Mouse (Mus musculus) bone marrow, adult 2 months (tissue): ENCODE measurements at regions not wholly inside any gene's neighbourhood (a gene's known extent, or its start where the extent isn't known, plus 50 kb on each side); places are given as distances from the start of the nearest gene placed in this dataset.

Experiments used
- H3K27ac ChIP-seq: fragments of 200-500 bp; 2 replicates; pipeline ENCODE4 v1.5.1; 2012; ENCODE audit warnings: low read depth, mild to moderate bottlenecking, control low read depth, inconsistent platforms, low read length; ENCODE audit not compliant: control insufficient read depth, poor library complexity, insufficient read depth
- H3K4me1 ChIP-seq: fragments of 200-500 bp; 2 replicates; pipeline ENCODE4 v1.6.1; 2011; ENCODE audit warnings: low read length; ENCODE audit not compliant: control insufficient read depth, insufficient read depth
- H3K4me3 ChIP-seq: fragments of 200-500 bp; replicated peaks from 2 replicates; pipeline ENCODE3; 2011; ENCODE audit warnings: mild to moderate bottlenecking, low read depth, low read length, control low read depth; ENCODE audit not compliant: control insufficient read depth
- CTCF ChIP-seq: fragments of 200-500 bp; IDR thresholded peaks from 2 replicates; pipeline ENCODE4 v1.5.1; 2011; ENCODE audit warnings: low read length, control low read depth; ENCODE audit not compliant: control insufficient read depth, insufficient read depth
- POLR2A ChIP-seq: fragments of 200-500 bp; IDR thresholded peaks from 2 replicates; pipeline ENCODE4 v1.6.1; 2011; ENCODE audit warnings: low read depth, mild to moderate bottlenecking, control low read depth, low read length, borderline replicate concordance; ENCODE audit not compliant: control insufficient read depth
- WGBS: fragments of 180-500 bp; shearing (Covaris S2); methylation state at CpG from one replicate; pipeline ENCODE4 v1.1.7; 2018; 5-methylcytosine and 5-hydroxymethylcytosine counted together

GRCm38 (mm10) chr13:60308062-60308801 lies 131.1 kb upstream of the Gas1 start:
- H3K4me3 ChIP-seq, result no peak overlapping the region
- no peak overlapping the region for H3K27ac ChIP-seq
- no peak for TF ChIP-seq POLR2A
- TF ChIP-seq CTCF, result no peak
- 76% methylated on average over 13 of the region's 13 CpGs for WGBS
- no peaks in the 10 kb centered on the region for H3K4me1 ChIP-seq

- WGBS, result 83% methylated on average over 12 of the region's 12 CpGs
- no peaks in the 10 kb centered on the region for H3K4me1 ChIP-seq
- TF ChIP-seq CTCF (no peak), POLR2A (no peak)
- no peak overlapping the region for H3K27ac ChIP-seq
- no peak overlapping the region for H3K4me3 ChIP-seq
Measured at GRCm38 (mm10) chr13:60309482-60309881, 132.3 kb upstream of the Gas1 start.

GRCm38 (mm10) chr13:60309926-60310325 lies 132.8 kb upstream of the Gas1 start:
- H3K27ac ChIP-seq, result no peak overlapping the region
- TF ChIP-seq CTCF (no peak), POLR2A (no peak)
- H3K4me3 ChIP-seq, result no peak overlapping the region
- 72% methylated on average over 4 of the region's 4 CpGs for WGBS
- no peaks in the 10 kb centered on the region for H3K4me1 ChIP-seq

DNA sequence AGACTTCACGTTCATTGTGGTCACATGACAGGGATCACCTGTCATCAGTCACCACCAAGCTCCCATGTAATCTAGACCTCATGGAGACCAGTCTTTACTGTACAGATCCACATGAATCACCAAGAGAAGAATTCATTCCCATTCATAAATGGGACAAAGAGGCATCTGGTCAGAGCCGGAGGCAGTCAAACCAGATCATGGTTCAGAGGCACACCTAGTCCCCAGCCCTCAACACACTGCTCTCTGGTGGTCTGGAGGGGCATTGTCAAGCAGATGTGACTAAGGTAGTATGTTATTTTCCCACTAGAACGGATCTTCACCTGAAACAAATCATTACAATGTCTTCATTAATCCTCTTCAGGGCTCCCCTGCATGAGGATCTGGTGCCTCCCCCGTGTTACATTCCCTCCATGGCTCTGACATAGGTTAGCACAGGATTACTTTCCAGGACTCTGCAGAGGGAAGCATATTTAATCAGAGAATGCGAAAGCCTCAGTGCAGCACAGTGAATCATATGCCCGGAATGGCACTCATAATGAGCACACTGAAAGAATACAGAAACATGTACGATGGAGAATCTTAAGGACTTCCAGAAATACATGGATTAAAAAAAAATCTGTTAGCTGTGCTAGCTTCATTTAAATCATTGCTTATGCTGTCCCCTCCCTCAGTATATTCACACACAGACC lies 135.4 kb upstream of the Gas1 start:
- Histone ChIP-seq H3K4me1 (no peaks in the 10 kb centered on the region), H3K4me3 (no peak overlapping the region), H3K27ac (no peak overlapping the region)
- no peak for TF ChIP-seq POLR2A
- TF ChIP-seq CTCF, result no peak
- 73% methylated on average over 7 of the region's 7 CpGs for WGBS

GRCm38 (mm10) chr13:60318436-60319020 lies 141.4 kb upstream of the Gas1 start:
- WGBS, result 74% methylated on average over 8 of the region's 8 CpGs
- H3K27ac ChIP-seq, result no peak overlapping the region
- H3K4me3 ChIP-seq, result no peak overlapping the region
- TF ChIP-seq CTCF (no peak), POLR2A (no peak)
- H3K4me1 ChIP-seq, result no peaks in the 10 kb centered on the region

DNA sequence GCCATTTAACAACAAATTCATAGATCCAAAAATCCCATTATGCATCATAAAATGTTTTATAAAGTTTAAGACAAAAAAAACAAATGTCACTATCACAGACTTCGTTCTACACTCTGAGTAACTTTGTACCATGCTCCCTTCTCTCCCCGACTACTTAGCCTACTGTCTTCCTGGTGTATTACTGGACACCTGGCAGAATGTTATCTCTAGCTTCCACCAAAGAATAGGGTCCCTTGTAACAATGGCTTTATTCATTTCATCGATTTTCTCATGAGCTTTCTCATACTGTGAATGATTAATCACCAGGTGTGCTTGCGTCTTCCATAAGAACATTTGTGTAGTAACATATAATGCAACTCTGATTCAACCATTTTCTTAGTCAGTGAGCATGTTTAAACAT lies 142.1 kb upstream of the Gas1 start:
- Histone ChIP-seq H3K4me1 (no peaks in the 10 kb centered on the region), H3K27ac (no peak overlapping the region), H3K4me3 (no peak overlapping the region)
- TF ChIP-seq POLR2A (no peak), CTCF (no peak)
- WGBS, result 76% methylated on average over 4 of the region's 4 CpGs

DNA sequence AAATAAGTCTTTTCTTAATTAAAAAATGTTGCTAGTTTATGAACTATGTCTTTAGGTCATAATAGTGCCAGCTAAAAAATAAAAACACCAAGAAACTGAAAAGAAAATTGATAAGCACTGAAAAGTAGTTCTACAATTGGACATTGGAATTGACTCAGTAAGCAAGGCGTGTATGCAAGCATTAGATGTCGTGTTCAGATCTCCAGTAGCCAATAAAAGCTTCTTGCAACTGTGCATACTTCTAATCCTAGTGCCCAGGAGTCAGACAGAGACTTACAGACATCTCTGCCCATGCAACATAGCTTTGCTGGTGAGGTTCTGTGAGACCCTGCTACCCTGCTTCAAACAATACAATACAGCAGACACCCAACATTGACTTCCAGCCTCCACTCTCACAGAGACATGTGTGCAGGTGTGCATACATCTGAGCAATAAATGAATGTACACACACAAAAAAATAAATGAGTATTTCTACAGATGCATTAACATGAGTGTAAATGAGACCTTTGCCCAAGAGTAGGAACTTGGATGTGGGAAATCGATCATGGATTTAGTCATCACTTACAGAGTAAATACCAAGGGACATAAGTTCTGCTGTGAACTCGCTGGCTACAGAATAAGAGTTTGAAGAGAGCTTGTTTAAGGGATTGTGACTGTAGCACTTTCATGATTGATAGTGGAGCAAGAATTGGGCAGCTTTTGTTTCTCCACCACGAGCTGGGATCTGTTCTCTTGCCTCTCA lies 142.9 kb upstream of the Gas1 start:
- no peak for TF ChIP-seq CTCF
- TF ChIP-seq POLR2A, result no peak
- Histone ChIP-seq H3K4me3 (no peak overlapping the region), H3K27ac (no peak overlapping the region), H3K4me1 (no peaks in the 10 kb centered on the region)
- 54% methylated on average over 5 of the region's 5 CpGs for WGBS

GRCm38 (mm10) chr13:60322579-60322978 lies 145.4 kb upstream of the Gas1 start:
- TF ChIP-seq POLR2A (no peak), CTCF (no peak)
- 76% methylated on average over 3 of the region's 3 CpGs for WGBS
- Histone ChIP-seq H3K4me1 (no peaks in the 10 kb centered on the region), H3K4me3 (no peak overlapping the region), H3K27ac (no peak overlapping the region)
